Mouse (Mus musculus) granulocyte monocyte progenitor cell, adult 5-6 weeks (primary cell): ENCODE measurements around the gene Ccdc24. TPM values are rescaled to one million over a fixed set of nuclear protein-coding genes. Genes with fewer than 3 reads are reported as not detected.

Experiments used
- ATAC-seq: replicated peaks from 2 replicates; pipeline ENCODE4 v1.8.0; 2016; ENCODE audit warnings: mild to moderate bottlenecking, moderate TSS enrichment, inconsistent platforms; ENCODE audit not compliant: poor library complexity, severe bottlenecking
- total RNA-seq, 2 experiments: library from RNA; stranded (forward) in 1 of 2; stranded (reverse) in 1 of 2; fragments of 200-712, 200-1000 nt in 1 of 2; fragments of >200 nt in 1 of 2; fragmentation: Nextera tagmentation in 1 of 2; gene quantifications; 2 replicates each; pipeline ENCODE4 v1.2.3; 2014 to 2017

The Ccdc24 gene
- not detected in 2 replicates for total RNA-seq (2014; fragmentation: Nextera tagmentation)
- total RNA-seq (2017), result not detected in 2 replicates

DNA sequence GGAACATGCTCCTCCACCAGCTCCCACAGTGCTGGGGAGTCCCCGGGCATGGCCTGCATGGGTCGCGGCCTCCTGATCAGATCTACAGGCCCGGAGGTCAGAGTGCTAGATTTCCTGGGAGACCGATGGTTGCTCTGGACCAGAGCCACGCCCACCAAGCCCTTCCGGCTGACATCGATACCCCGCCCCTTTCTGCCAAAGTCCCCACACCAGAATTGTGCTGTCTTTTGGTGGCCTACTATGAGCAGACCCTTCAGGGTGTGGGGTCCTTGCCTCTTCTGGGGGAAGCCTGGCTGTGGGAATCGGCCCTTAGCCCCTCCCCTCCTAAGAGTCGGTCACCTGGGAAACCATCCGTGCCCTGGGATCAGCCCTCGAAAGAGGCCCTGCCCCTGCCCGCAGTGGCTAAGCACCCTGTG, at the start of gene Ccdc24:
TSS of gene Ccdc24 (minus strand) at position 87 of the 416 bp plus-strand sequence.
- peak; percentile 38; the same call in 1 of the 2 replicates for ATAC-seq

DNA sequence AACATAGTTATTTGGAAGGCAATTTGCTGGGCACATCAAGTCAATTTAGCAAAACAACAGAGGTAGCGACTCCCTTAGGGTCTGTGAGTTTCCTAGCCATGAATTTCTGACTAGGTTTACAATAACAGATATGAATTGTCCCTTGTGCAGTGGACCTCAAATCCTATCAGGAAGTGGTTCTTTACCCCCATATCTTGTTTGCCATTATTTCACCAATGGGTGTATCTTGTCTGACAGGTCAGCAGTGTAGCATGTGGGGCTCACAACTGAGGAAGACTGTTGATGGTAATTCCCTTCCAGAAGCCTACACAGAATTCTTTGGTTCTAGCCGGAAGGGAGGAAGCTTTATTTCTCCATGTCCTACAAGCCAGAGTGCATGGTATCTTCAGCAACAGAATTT, 49.0 kb upstream of the Ccdc24 start:
- ATAC-seq, result no peak

DNA sequence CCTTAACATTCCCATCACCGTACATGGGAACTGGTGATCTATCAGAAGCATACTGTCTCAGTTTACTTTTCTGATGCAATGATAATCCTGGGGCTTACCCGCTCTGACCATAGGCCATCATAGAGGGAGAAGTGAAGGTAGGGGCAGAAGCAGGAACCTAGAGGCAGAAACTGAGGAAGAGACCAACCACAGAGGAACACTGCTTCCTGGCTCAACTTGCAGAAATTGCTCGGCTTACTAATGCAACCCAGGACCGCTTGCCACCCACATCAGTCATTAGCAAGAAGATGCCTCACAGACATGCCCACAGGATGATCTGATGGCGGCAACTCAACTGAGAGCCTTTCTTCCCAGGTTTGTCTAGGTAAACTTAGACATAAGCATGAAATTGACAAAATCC, 46.4 kb upstream of the Ccdc24 start:
- peak; percentile 48 for ATAC-seq

DNA sequence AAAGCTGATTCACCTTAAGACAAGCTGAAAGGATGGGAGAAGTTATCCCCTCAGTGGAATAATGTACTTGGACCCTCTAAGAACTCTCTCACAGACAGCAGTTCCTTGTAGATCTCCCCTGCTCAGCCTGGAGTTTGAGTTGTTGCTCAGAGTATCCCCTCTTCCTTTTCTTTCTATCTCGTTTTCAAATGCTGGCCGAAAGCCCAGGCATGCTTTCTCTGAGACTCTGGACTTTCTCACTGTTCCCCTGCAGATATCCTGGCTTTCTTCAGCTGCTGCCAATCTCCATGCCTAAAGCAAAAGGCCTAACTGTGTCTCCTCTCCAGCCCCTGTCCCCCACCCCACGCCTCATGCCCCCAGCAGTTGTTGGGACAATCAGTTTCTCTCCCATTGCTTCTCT, 45.9 kb upstream of the Ccdc24 start:
- ATAC-seq, result no peak

DNA sequence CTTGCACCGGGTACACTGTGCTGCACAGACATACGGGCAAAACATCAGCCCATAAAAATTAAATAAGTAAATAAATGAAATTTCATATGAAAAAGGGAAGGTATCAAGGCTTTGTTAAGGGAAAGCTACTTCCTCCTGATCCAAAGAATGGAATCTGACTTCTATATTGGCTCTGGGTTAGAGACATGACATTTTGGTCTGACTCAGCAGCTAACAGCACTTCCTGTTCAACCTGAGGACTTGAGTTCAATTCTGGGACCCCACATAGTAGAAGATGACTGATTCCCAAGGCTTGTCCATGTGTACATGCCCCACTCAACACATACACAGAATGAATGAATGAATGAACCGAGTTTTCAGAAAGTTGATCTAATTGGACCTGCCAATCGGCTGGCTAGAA, 45.5 kb upstream of the Ccdc24 start:
- no peak for ATAC-seq

DNA sequence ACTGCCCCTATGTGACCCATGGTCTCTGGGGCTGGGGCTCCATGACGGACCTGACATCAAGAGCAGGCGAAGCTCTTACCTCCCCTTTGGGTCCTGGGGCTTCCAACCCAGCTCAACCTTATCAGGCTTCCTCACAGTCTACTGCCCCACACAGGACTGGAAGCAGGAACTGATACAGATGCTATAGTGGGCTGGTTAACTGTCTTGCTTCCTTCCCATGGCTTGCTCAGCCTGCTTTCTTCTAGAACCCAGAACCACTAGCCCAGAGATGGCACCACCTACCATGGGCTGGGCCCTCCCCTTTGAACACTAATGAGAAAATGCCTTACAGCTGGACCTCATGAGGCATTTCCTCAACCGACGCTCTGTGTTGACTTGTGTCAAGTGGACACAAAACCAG, 45.0 kb upstream of the Ccdc24 start:
- no peak for ATAC-seq

DNA sequence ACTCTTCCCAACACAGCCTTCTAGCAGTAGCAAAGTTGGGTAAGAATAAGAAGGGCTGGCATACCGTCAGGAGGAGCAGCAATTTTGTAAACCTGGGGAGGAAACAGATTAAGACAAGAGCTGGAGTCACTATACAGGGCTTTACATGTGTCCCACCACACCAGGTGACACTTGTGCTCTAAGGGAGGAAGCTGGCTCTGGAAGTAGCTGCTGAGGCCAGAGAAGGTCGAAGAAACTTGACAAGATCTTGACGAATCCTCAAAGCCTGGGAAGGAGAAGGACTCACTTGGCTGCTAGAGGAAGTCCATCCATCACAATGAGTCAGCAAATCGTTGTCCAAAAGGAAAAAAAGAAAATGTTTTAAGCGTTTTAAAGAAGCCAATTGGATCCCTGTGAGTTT, 44.0 kb upstream of the Ccdc24 start:
- no peak for ATAC-seq

DNA sequence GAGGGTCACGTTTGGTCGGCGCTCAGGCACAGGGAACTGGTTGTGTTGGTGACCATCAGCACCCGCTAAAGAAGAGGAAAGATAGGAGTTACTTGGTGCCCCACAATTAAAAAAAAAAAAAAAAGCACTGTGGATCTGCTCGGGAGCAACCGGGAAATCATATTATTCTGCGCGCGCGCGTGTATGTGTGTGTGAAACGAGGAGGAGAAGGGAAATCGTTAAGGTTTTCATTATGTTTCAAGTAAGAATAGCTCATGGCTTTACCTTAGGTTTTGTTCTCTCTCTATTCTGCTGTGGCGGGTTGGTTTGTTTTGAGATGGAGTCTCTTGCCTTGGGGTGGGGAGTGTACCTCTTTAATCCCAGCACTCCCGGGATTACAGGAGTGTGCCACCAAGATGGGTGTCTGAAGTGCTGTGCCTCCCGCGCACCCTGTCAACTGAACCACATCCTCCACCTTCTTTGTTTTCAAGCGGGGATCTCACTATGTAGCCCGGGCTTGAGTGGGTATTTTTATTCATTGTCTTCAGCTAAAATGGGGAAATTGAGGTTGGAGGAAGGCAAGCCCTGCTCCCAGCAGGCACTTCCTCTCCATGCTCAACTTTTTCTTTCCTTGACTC, 43.2 kb upstream of the Ccdc24 start:
- peak; percentile 25 for ATAC-seq

DNA sequence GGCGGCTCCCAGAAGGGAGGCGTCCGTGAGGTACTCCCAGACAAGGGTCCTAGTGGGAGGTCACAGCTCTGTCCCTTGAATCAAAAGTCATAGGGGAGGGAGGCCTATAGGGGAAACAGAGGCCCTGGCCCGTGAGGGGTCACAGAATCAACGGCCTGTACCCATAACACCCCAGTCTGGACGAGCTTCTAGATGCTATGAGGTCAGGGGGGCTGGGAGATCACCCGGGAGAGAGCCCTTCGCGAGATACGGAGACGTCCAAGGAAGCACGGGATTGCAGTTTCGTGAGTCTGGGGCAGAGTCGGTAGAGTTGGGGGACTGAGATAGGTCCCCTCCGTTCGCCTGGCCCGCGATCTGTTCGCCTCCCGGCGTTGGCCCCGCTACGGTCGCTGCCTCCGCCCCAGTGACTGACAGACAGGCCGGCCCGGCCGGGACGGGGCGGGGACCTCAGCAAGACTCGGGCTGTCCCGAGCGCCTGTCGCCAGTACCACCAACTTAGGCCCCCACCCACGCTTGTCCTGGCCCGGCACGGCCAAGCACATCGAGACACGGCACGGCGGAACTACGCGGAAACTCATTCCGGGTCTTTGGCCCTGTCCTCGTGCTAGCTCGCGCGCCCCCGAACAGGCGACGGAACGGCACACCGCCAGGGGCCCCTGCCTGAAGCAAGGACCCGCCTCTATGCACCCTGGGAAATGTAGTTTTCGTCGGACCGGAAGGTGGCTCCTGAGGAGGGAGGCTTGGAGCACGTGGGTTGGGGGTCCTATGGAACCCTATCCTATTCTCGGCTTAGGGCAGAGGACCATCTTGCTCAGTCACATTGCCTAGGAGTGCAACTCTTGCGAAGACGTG, 42.5 kb upstream of the Ccdc24 start, which contains the start of gene Ipo13:
TSS of gene Ipo13 (minus strand) at position 409 of the 852 bp plus-strand sequence.
- ATAC-seq, result peak; percentile 81

DNA sequence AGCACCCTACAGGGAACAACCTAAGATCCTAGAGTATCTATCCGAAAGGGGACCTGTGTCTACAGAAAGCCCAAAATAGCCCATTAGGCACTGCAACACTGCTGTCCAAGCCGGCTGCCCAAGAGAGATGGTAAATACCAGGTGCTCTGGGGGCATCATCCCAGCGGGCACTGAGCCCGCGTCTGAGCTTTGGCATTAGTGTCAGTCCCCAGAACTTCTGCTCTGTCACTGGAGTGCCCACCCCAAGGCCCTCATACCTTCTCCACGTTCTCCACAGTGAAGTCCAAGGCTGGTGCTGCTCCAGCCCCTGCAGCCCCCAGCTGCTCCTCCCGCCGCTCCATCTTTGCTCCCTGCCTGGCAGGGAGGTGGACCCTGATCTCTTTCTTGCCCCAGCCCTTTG, 41.7 kb upstream of the Ccdc24 start:
- ATAC-seq, result no peak

DNA sequence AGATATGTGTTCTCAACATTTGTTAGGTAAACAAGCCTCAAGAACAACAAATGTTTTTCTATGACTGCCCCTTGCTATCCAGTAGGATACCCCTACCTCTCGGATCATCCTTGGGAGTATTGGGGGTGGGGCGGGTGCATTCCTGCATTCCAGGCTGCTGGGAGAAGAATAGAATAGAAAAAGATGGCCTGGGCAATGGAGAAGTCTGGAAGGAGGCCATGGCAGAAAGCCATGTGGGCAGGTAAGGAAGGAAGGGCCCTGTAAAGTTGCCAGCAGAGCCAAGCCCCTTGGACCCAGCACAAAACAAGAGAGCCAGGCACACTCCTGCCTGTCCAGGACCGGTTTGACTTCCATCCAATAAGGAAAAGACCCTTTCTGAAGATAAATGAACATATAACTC, 41.1 kb upstream of the Ccdc24 start:
- ATAC-seq, result no peak

DNA sequence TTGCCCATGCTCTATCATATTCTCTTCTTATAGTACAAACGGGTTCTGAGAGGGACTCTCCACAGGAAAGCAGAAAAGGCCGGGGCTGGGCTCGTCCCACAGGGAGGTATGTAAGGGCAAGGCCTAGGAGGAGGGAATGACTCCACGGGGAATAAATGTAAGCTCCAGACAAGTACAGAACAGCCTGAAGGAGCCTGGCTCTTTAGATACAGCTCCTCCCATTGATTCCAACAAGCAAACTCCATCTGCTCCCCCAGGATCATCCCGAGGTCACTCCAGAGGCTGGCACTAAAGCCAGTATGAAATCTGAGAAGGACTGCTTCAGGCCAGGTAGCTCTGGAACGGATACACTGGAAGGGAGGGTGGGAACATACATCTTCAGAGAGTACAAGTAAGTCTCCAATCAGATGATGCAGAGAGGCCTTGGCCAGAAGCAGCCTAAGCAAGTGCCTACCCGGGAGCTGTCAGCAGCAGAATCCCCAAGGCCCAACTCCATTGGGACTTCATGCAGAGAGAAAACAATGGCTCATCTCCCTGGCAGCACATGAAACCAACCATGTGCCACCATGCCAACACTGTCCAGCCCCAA, 40.4 kb upstream of the Ccdc24 start:
- ATAC-seq, result no peak

DNA sequence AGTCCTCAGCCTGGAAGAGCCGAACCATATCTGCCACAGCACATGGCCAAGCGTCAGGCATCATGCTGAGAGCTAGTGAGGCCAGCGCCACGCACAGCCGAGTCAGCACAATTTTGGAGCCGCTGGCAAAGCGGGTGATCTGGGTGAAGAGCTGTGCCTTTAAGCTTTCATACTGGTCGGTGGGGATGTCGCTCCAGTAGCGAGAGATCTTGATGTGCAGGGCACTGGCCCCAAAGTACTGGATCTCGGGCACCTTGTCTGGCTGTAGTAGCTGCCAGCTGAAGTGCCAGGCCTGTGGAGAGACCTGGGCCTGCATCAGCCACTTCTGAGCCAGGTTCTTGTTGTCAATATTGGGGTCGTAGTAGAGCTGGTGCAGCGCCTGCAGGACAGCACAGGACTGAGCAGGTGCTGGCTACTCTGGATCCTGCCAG, 39.8 kb upstream of the Ccdc24 start:
- ATAC-seq, result no peak

DNA sequence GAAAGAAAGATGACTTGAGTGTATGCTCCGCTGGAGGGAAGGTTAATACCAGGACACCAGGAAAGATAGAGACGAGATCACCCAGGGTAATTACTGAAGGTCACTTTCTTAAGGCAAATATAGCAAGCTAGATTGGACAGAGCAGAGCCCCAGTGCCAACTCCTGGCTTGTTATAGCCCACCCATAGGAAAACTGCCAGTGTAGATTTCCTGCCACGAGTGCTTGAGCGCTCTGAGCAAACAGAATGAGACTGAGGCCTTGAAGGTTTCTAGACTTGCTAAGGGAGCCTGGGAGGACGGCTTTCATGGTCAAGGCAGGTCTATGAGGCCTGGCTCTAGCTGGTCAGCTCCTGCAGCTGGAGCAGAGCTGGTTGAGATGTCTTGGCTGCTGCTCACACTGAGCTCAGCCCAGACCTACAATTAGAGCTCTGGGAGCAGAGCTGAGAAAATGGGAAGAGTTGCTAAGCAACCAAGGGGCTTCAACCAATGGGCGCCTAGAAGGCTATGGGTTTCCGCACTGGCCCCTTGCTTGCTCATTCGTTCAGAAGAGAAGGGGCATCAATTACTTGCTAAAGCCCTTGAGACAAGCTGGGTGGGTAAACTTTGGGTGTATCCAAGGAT, 36.6 kb upstream of the Ccdc24 start:
- no peak for ATAC-seq

DNA sequence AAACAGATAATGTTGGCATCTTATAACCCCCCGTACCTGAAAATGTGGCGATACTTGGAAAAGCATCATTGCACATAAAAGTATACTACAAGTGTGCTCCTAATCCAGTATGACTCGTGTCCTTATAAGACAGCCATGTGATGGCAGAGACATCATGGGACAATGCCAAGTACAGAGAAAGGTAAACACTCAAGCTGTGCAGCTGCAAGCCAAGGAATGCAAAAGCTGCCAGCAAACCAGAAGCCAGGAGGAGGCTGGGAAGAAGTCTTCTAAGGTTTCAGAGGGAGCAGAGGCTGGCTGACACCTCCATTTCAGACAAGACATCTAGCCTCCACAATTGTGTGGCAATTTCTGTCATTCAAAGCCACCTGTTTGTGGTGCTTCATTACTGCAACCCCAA, 33.8 kb upstream of the Ccdc24 start:
- no peak for ATAC-seq

DNA sequence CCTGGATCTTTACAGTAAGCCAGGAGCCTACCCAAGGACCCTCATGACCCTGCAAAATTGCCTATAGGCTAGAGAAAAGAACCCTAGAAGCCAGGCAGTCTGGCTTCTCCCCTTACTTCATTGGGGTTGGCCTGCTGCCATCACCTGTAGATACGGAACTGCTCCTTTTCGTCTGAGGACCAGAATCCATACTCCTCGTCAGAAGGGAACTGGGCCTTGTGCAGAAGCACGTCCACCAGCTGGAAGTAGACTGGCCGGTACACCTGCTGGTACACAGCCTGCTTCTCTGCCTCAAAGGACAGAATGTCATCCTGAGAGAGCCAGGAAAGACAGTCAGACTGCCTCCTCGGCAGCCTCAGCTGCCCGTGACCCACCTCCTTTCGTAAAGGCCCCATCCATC, 32.4 kb upstream of the Ccdc24 start:
- ATAC-seq, result no peak

DNA sequence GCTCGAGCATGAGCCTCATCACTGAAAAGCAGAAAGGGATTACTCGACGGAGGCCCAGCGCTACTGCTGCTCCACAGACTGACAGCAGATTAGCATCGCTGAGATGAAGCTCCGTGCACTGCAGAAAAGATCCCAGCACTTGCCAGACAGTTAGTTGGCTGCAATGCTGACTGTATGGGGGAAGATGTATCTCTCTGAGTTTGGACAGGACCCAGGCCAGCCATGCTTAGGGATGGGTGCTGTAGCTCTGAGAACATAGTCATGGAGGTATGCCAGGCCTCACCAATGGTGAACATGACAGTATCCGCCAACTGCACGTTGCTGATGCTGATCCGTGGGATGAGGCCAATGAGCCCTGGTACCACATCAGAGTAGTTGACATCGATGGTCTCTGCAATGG, 31.7 kb upstream of the Ccdc24 start:
- ATAC-seq, result no peak

DNA sequence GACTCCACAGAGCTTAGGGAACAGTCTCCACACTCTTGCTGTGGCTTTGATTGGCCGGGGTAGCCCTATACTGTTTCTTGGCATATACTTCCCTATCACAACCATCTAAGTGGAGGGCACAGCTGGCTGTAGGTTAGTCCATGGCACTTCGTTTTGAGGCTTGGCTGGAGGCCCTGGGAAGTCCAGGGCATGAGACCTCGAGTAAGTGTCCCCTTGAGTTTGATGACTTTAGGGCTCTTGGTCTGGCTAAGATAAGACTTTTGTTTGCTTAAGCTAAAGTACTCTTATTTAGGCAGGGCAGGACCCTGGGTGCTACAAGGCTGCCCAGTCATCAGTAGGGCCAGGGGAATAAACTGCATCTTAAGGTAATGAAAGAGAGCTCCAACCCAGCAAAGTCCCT, 25.8 kb upstream of the Ccdc24 start:
- no peak for ATAC-seq

DNA sequence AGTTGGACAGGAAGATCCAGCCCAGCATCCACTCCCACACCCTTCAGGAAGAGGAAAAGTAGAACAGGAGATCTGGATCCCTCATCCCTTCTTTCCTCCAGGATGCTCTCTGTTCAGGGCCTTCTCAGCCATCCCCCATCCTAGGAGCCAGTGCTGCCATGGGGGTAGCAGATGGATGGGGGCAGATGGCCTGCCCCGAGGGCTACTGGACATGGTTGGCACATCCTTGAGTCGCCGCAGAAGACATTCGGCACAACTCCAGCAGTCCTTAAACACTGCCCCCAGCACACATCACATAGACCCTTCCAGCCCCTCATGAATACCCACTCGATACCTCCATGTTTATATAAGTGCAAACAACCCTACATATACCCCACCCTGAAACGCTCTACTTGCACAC, 23.7 kb upstream of the Ccdc24 start:
- ATAC-seq, result no peak

DNA sequence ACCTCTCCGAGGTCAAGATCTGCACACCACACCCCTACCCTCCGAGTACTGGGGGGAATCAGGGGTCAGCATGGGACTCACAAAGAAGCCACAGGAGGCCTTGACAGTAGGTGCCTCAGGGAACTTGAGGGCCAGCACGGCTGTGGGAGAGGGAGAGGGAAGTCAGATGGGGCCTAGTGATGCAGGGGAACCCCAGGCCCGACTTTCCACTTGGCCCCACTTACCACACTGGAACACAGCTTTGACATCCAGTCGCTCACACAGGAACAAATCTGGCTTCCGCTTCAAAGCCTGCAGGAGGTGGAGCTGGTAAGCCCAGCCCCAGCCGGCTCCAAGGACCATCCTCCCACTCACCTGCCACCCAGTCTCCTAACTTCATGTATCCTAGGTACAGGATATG, 23.0 kb upstream of the Ccdc24 start:
- no peak for ATAC-seq

DNA sequence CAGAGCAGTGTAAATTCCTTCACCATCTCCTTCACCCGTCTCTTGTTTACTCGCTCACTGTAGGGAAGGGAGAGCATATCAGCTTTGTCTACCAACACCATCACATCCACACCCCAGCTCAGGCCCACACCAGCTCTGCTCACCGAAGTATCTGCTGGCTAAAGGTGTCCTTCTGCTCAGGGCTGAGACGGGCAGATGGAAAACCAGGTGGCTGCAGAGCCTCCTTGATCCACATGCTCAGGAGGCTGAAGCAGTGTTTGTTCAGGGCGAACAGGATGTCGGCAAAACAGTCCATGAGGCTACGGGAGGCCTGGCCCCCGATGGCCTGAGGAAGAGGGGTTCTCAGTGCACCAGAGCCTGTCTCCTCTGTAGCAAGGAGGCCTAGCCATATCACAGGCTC, 22.2 kb upstream of the Ccdc24 start:
- no peak for ATAC-seq
